Mouse (Mus musculus) G1E (cell line): ENCODE results near the gene Slc51a.

Experiments
- CTCF ChIP-seq: IDR thresholded peaks from 2 replicates; pipeline ENCODE4 v1.5.1; 2012; ENCODE audit warnings: low read depth, low read length, inconsistent platforms, mixed read lengths
- GATA1 ChIP-seq: IDR thresholded peaks from 2 replicates; pipeline ENCODE4 v1.6.1; 2012; ENCODE audit warnings: borderline replicate concordance, low read length, inconsistent platforms, mixed read lengths
- GATA2 ChIP-seq: IDR thresholded peaks from 2 replicates; pipeline ENCODE4 v1.6.1; 2012; ENCODE audit warnings: low read depth, low read length, inconsistent platforms, borderline replicate concordance
- POLR2AphosphoS5 ChIP-seq: IDR thresholded peaks from 2 replicates; pipeline ENCODE4 v1.6.1; 2012; ENCODE audit warnings: low read depth, low read length, inconsistent platforms; ENCODE audit not compliant: insufficient replicate concordance
- TAL1 ChIP-seq: conservative IDR thresholded peaks from 2 replicates; pipeline ENCODE4 v1.6.1; 2012; ENCODE audit warnings: low read depth, low read length, inconsistent platforms, mixed read lengths

GRCm38 (mm10) chr16:32463426-32463825 lies 24.3 kb downstream of the Slc51a start:
- TF ChIP-seq CTCF (no peak), TAL1 (no peak), GATA1 (no peak), GATA2 (no peak), POLR2AphosphoS5 (no peak)
